Mouse (Mus musculus) embryonic facial prominence, embryonic 14.5 days (tissue): ENCODE measurements around the gene Eif4h. TPM values are rescaled to one million over a fixed set of nuclear protein-coding genes. Genes with fewer than 3 reads are reported as not detected.
"Not testable (repeated sequence)": the region's sequence is repeated elsewhere in the genome, so short reads cannot be mapped to it uniquely, and the experiment has no call there.

Experiments
- ATAC-seq: fragments of 200-750 bp; cut with Nextera tagmentation; 2 replicates; pipeline ENCODE4 v1.8.0; 2017; ENCODE audit warnings: low read depth, moderate number of reproducible peaks, moderate TSS enrichment
- DNase-seq: peaks from one replicate; pipeline ENCODE4 v3.0.0-alpha.2; 2015; ENCODE audit warnings: low spot score
- H3K27ac ChIP-seq: fragments of 300-500 bp; sonication (generic); replicated peaks from 2 replicates; pipeline ENCODE4 v1.5.1; 2014; ENCODE audit warnings: low read depth, mild to moderate bottlenecking, low read length, moderate library complexity
- H3K27me3 ChIP-seq: fragments of 300-500 bp; sonication (generic); replicated peaks from 2 replicates; pipeline ENCODE4 v1.6.1; 2014; ENCODE audit warnings: low read length; ENCODE audit not compliant: control insufficient read depth, insufficient read depth
- H3K36me3 ChIP-seq: fragments of 300-500 bp; sonication (generic); 2 replicates; pipeline ENCODE4 v1.6.1; 2014; ENCODE audit warnings: low read length, mixed read lengths; ENCODE audit not compliant: control insufficient read depth, insufficient read depth
- H3K4me1 ChIP-seq: fragments of 300-500 bp; sonication (generic); 2 replicates; pipeline ENCODE4 v1.6.1; 2014; ENCODE audit warnings: antibody characterized with exemption, low read length; ENCODE audit not compliant: control insufficient read depth, insufficient read depth
- H3K4me2 ChIP-seq: fragments of 300-500 bp; sonication (generic); 2 replicates; pipeline ENCODE4 v1.6.1; 2014; ENCODE audit warnings: low read depth, mild to moderate bottlenecking, low read length, moderate library complexity, mixed read lengths
- H3K4me3 ChIP-seq: fragments of 300-500 bp; sonication (generic); 2 replicates; pipeline ENCODE4 v1.5.1; 2014; ENCODE audit warnings: low read depth, mild to moderate bottlenecking, low read length
- H3K9ac ChIP-seq: fragments of 300-500 bp; sonication (generic); 2 replicates; pipeline ENCODE4 v1.6.1; 2014; ENCODE audit warnings: low read depth, mild to moderate bottlenecking, low read length, moderate library complexity, mixed read lengths
- H3K9me3 ChIP-seq: fragments of 300-500 bp; sonication (generic); 2 replicates; pipeline ENCODE4 v1.6.1; 2016; ENCODE audit warnings: low read length; ENCODE audit not compliant: control insufficient read depth
- WGBS: fragments of 180-500 bp; shearing (Covaris S2); extraction: QIAGEN DNeasy Blood & Tissue Kit; methylation state at CpG from one replicate; pipeline ENCODE4 v1.1.7; 2014; 5-methylcytosine and 5-hydroxymethylcytosine counted together
- polyA plus RNA-seq: library from polyadenylated mRNA; unstranded; fragments of >200 nt; fragmentation: Nextera tagmentation; extraction: Ambion mirVana; gene quantifications from 2 replicates; pipeline ENCODE4 v1.2.1, GENCODE M21; 2014

The Eif4h gene
- polyA plus RNA-seq, 1 experiment from 2014 or later = 365 TPM

GRCm38 (mm10) chr5:134669001-134669708 lies 29.9 kb upstream of the Eif4h start:
- H3K4me3 ChIP-seq = no peak overlapping the region
- WGBS = 75% methylated on average over 20 of the region's 20 CpGs
- H3K27ac ChIP-seq = no peak overlapping the region
- H3K9ac ChIP-seq = no peak overlapping the region
- no peak overlapping the region for H3K4me2 ChIP-seq
- DNase-seq (no peak), ATAC-seq (no peak)
- H3K36me3 ChIP-seq = peaks cover 71% of the 10 kb centered on the region
- no peaks in the 10 kb centered on the region for H3K9me3 ChIP-seq
- H3K27me3 ChIP-seq = no peaks in the 10 kb centered on the region
- H3K4me1 ChIP-seq = no peaks in the 10 kb centered on the region

- ATAC-seq (no peak), DNase-seq (peak; percentile 38)
- H3K9me3 ChIP-seq = no peaks in the 10 kb centered on the region
- no peak overlapping the region for H3K9ac ChIP-seq
- peaks cover 77% of the 10 kb centered on the region for H3K36me3 ChIP-seq
- H3K27me3 ChIP-seq = no peaks in the 10 kb centered on the region
- H3K4me1 ChIP-seq = no peaks in the 10 kb centered on the region
- no peak overlapping the region for H3K27ac ChIP-seq
- no peak overlapping the region for H3K4me2 ChIP-seq
- no peak overlapping the region for H3K4me3 ChIP-seq
- 32% methylated on average over 8 of the region's 8 CpGs for WGBS
Observed at GRCm38 (mm10) chr5:134668495-134668894, 29.2 kb upstream of the Eif4h start.

- DNase-seq (no peak), ATAC-seq (no peak)
- peaks cover 46% of the 10 kb centered on the region for H3K36me3 ChIP-seq
- H3K4me2 ChIP-seq = no peak overlapping the region
- no peaks in the 10 kb centered on the region for H3K27me3 ChIP-seq
- no peak overlapping the region for H3K4me3 ChIP-seq
- no peak overlapping the region for H3K9ac ChIP-seq
- 80% methylated on average over 4 of the region's 4 CpGs for WGBS
- no peak overlapping the region for H3K27ac ChIP-seq
- no peaks in the 10 kb centered on the region for H3K4me1 ChIP-seq
- no peaks in the 10 kb centered on the region for H3K9me3 ChIP-seq
Observed at GRCm38 (mm10) chr5:134656708-134657107, 17.4 kb upstream of the Eif4h start.

- no peak overlapping the region for H3K4me2 ChIP-seq
- H3K4me1 ChIP-seq = no peaks in the 10 kb centered on the region
- peaks cover under 1% of the 10 kb centered on the region; the same call in 1 of the 2 replicates for H3K36me3 ChIP-seq
- no peaks in the 10 kb centered on the region for H3K27me3 ChIP-seq
- 61% methylated on average over 7 of the region's 7 CpGs for WGBS
- H3K27ac ChIP-seq = no peak overlapping the region
- ATAC-seq = no peak
- peak; percentile 37 for DNase-seq
- H3K9me3 ChIP-seq = no peaks in the 10 kb centered on the region
- H3K4me3 ChIP-seq = no peak overlapping the region
- H3K9ac ChIP-seq = no peak overlapping the region
Observed at GRCm38 (mm10) chr5:134652015-134652414, 12.7 kb upstream of the Eif4h start.

GRCm38 (mm10) chr5:134650926-134651325 lies 11.6 kb upstream of the Eif4h start:
- no peak overlapping the region for H3K9ac ChIP-seq
- no peak for DNase-seq

GRCm38 (mm10) chr5:134648976-134649375 lies 9.7 kb upstream of the Eif4h start:
- H3K36me3 ChIP-seq, ATAC-seq, H3K4me2 ChIP-seq, H3K27ac ChIP-seq, H3K4me1 ChIP-seq, H3K9me3 ChIP-seq, H3K4me3 ChIP-seq, H3K9ac ChIP-seq, H3K27me3 ChIP-seq: not testable (repeated sequence)
- 72% methylated on average over 2 of the region's 4 CpGs for WGBS
- DNase-seq = peak; percentile 57

More at GRCm38 (mm10) chr5:134650926-134651325, 11.6 kb upstream of the Eif4h start:
- Histone ChIP-seq H3K4me1 (no peaks in the 10 kb centered on the region), H3K36me3 (no peaks in the 10 kb centered on the region), H3K27ac (no peak overlapping the region), H3K9me3 (no peaks in the 10 kb centered on the region), H3K27me3 (no peaks in the 10 kb centered on the region), H3K4me2 (no peak overlapping the region), H3K4me3 (no peak overlapping the region)
- no peak for ATAC-seq
- WGBS = 46% methylated on average over 4 of the region's 5 CpGs

DNA sequence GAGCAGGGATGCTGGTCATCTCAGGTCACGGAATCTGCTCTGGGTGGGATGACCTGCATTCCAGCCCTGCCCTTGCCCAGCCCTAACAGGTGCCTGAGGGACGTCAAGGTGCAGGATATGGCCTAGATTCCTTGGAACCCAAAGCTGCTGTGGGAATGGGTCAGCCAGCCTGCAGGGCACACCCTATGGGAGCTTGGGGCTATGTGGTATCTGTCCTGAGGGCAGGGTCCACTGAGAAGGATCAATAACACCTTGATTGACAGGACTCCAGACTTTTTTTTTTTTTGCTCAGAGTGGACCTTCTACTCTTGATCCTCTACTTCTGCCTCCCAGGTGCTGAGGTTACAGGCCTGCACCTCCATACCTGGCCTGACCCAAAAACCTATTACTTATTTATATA lies 8.1 kb upstream of the Eif4h start:
- no peaks in the 10 kb centered on the region for H3K9me3 ChIP-seq
- no peak overlapping the region for H3K9ac ChIP-seq
- H3K4me1 ChIP-seq = no peaks in the 10 kb centered on the region
- no peaks in the 10 kb centered on the region for H3K36me3 ChIP-seq
- no peak overlapping the region for H3K4me2 ChIP-seq
- no peak overlapping the region for H3K27ac ChIP-seq
- 83% methylated on average over 2 of the region's 2 CpGs for whole genome bisulfite sequencing
- H3K4me3 ChIP-seq = no peak overlapping the region
- ATAC-seq (no peak), DNase-seq (no peak)
- H3K27me3 ChIP-seq = no peaks in the 10 kb centered on the region

- 73% methylated on average over 4 of the region's 4 CpGs for WGBS
Observed at GRCm38 (mm10) chr5:134646461-134646860, 7.2 kb upstream of the Eif4h start.

GRCm38 (mm10) chr5:134644643-134645118 lies 5.4 kb upstream of the Eif4h start:
- peak; percentile 35 for DNase-seq
- no peak overlapping the region for H3K4me3 ChIP-seq
- no peak overlapping the region for H3K27ac ChIP-seq
- no peaks in the 10 kb centered on the region for H3K27me3 ChIP-seq
- H3K9ac ChIP-seq = no peak overlapping the region
- 56% methylated on average over 8 of the region's 8 CpGs for WGBS
- H3K4me2 ChIP-seq = no peak overlapping the region
- H3K4me1 ChIP-seq = peaks cover 2% of the 10 kb centered on the region; the same call in 1 of the 2 replicates
- no peaks in the 10 kb centered on the region for H3K9me3 ChIP-seq
- no peak for ATAC-seq
- H3K36me3 ChIP-seq = no peaks in the 10 kb centered on the region

More at GRCm38 (mm10) chr5:134646461-134646860, 7.2 kb upstream of the Eif4h start:
- H3K4me1 ChIP-seq = no peaks in the 10 kb centered on the region
- no peaks in the 10 kb centered on the region for H3K9me3 ChIP-seq
- no peaks in the 10 kb centered on the region for H3K36me3 ChIP-seq
- H3K4me3 ChIP-seq = no peak overlapping the region
- H3K27ac ChIP-seq = no peak overlapping the region
- no peak overlapping the region for H3K4me2 ChIP-seq
- no peaks in the 10 kb centered on the region for H3K27me3 ChIP-seq
- no peak overlapping the region for H3K9ac ChIP-seq
- no peak for ATAC-seq
- no peak for DNase-seq
